Mouse (Mus musculus): ENCODE data around the gene Usp8. TPM values are rescaled to one million over a fixed set of nuclear protein-coding genes. Genes with fewer than 3 reads are reported as not detected.

Gene Usp8
- polyA plus RNA-seq, 1 experiment, result 18.6 TPM

- Histone ChIP-seq H3K4me3 (no peak overlapping the region), H3ac (ENCODE audit: control insufficient read depth, insufficient read length) (no peak overlapping the region), H3K79me2 (ENCODE audit: control insufficient read depth, insufficient read depth) (no peaks in the 10 kb centered on the region), H3K36me3 (ENCODE audit: control insufficient read depth, insufficient read depth) (peaks cover 49% of the 10 kb centered on the region), H3K27me3 (ENCODE audit: control insufficient read depth, insufficient read depth, insufficient read length) (no peaks in the 10 kb centered on the region), H3K4me2 (ENCODE audit: low read depth) (no peak overlapping the region)
- TF ChIP-seq POLR2AphosphoS2 (IDR thresholded peaks at IDR 0.05; ENCODE audit: insufficient read length, low read depth), result no peak
- TF ChIP-seq CEBPB (IDR thresholded peaks at IDR 0.05; ENCODE audit: insufficient read depth, poor library complexity, severe bottlenecking), result no peak
These were observed 52.2 kb downstream of the Usp8 start for GRCm38 (mm10) chr2:126759351-126759750.

GRCm38 (mm10) chr2:126765867-126766582, 58.9 kb downstream of the Usp8 start:
- Histone ChIP-seq H3K36me3 (ENCODE audit: control insufficient read depth, insufficient read depth) (peaks cover 18% of the 10 kb centered on the region), H3ac (ENCODE audit: control insufficient read depth, insufficient read length) (no peak overlapping the region), H3K79me2 (ENCODE audit: control insufficient read depth, insufficient read depth) (no peaks in the 10 kb centered on the region), H3K4me2 (ENCODE audit: low read depth) (no peak overlapping the region), H3K4me3 (no peak overlapping the region), H3K27me3 (ENCODE audit: control insufficient read depth, insufficient read depth, insufficient read length) (no peaks in the 10 kb centered on the region)
- no peak for TF ChIP-seq SRF (IDR thresholded peaks at IDR 0.05; ENCODE audit: control insufficient read depth, insufficient read length, low read depth)
- TF ChIP-seq MYOD1 (IDR thresholded peaks at IDR 0.05; ENCODE audit: control insufficient read depth in 1 of 3, insufficient read length in 2 of 3, low read depth in 2 of 3), result no peak
- TF ChIP-seq CEBPB (IDR thresholded peaks at IDR 0.05; ENCODE audit: insufficient read depth, poor library complexity, severe bottlenecking), result no peak
- no peak for TF ChIP-seq MYOG (IDR thresholded peaks at IDR 0.05; ENCODE audit: control insufficient read depth in 1 of 3, insufficient read depth in 1 of 3, insufficient read length in 2 of 3, low read depth in 2 of 3)
- TF ChIP-seq POLR2AphosphoS2 (IDR thresholded peaks at IDR 0.05; ENCODE audit: insufficient read length, low read depth), result peak; percentile 15

DNA sequence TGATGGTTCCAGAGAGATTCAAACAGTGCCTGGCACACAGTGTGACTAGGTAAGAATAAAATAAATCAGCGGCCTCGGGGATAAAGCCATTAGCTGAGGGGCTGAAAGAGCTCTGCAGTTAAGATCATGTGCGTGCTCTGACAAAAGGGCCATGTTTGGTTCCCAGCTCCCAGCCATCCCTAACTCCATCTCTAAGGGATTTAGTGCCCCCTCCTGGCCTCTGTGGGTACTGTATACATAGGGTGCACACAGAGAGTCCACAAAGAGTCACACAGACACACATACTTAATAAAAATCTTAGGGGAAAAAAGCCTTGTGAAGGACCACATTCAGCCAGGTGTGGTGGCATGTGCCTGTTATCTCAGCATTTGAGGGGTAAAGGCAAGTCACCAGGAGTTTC, 60.5 kb downstream of the Usp8 start:
- Histone ChIP-seq H3K27me3 (ENCODE audit: control insufficient read depth, insufficient read depth, insufficient read length) (no peaks in the 10 kb centered on the region), H3K79me2 (ENCODE audit: control insufficient read depth, insufficient read depth) (no peaks in the 10 kb centered on the region), H3ac (ENCODE audit: control insufficient read depth, insufficient read length) (no peak overlapping the region), H3K4me3 (no peak overlapping the region), H3K36me3 (ENCODE audit: control insufficient read depth, insufficient read depth) (peaks cover 3% of the 10 kb centered on the region), H3K4me2 (ENCODE audit: low read depth) (no peak overlapping the region)
- TF ChIP-seq POLR2A (IDR thresholded peaks at IDR 0.05; ENCODE audit: insufficient read length, low read depth) (no peak), USF1 (IDR thresholded peaks at IDR 0.05; ENCODE audit: low read depth) (no peak), MYOD1 (IDR thresholded peaks at IDR 0.05; ENCODE audit: control insufficient read depth in 1 of 3, insufficient read length in 2 of 3, low read depth in 2 of 3) (no peak), POLR2AphosphoS2 (IDR thresholded peaks at IDR 0.05; ENCODE audit: insufficient read length, low read depth) (no peak), TCF3 (IDR thresholded peaks at IDR 0.05; ENCODE audit: insufficient read length, low read depth) (no peak), REST (IDR thresholded peaks at IDR 0.05; ENCODE audit: insufficient read depth, insufficient read length) (no peak), SRF (IDR thresholded peaks at IDR 0.05; ENCODE audit: control insufficient read depth, insufficient read length, low read depth) (no peak), MYOG (IDR thresholded peaks at IDR 0.05; ENCODE audit: control insufficient read depth in 1 of 3, insufficient read depth in 1 of 3, insufficient read length in 2 of 3, low read depth in 2 of 3) (no peak), MAX (IDR thresholded peaks at IDR 0.05; ENCODE audit: low read depth) (no peak), TCF12 (IDR thresholded peaks at IDR 0.05; ENCODE audit: insufficient read depth, poor library complexity, severe bottlenecking) (no peak), E2F4 (IDR thresholded peaks at IDR 0.05; ENCODE audit: insufficient read depth) (no peak), CEBPB (IDR thresholded peaks at IDR 0.05; ENCODE audit: insufficient read depth, poor library complexity, severe bottlenecking) (no peak)

GRCm38 (mm10) chr2:126768194-126768593, 61.1 kb downstream of the Usp8 start:
- Histone ChIP-seq H3ac (ENCODE audit: control insufficient read depth, insufficient read length) (no peak overlapping the region), H3K79me2 (ENCODE audit: control insufficient read depth, insufficient read depth) (no peaks in the 10 kb centered on the region), H3K4me2 (ENCODE audit: low read depth) (no peak overlapping the region), H3K27me3 (ENCODE audit: control insufficient read depth, insufficient read depth, insufficient read length) (no peaks in the 10 kb centered on the region), H3K4me3 (no peak overlapping the region), H3K36me3 (ENCODE audit: control insufficient read depth, insufficient read depth) (no peaks in the 10 kb centered on the region)
- TF ChIP-seq POLR2AphosphoS2 (IDR thresholded peaks at IDR 0.05; ENCODE audit: insufficient read length, low read depth) (no peak), POLR2A (IDR thresholded peaks at IDR 0.05; ENCODE audit: insufficient read length, low read depth) (no peak), CEBPB (IDR thresholded peaks at IDR 0.05; ENCODE audit: insufficient read depth, poor library complexity, severe bottlenecking) (no peak), REST (IDR thresholded peaks at IDR 0.05; ENCODE audit: insufficient read depth, insufficient read length) (no peak), MYOG (IDR thresholded peaks at IDR 0.05; ENCODE audit: control insufficient read depth in 1 of 3, insufficient read depth in 1 of 3, insufficient read length in 2 of 3, low read depth in 2 of 3) (no peak), MYOD1 (IDR thresholded peaks at IDR 0.05; ENCODE audit: control insufficient read depth in 1 of 3, insufficient read length in 2 of 3, low read depth in 2 of 3) (no peak), TCF12 (IDR thresholded peaks at IDR 0.05; ENCODE audit: insufficient read depth, poor library complexity, severe bottlenecking) (no peak), MAX (IDR thresholded peaks at IDR 0.05; ENCODE audit: low read depth) (no peak), USF1 (IDR thresholded peaks at IDR 0.05; ENCODE audit: low read depth) (no peak), E2F4 (IDR thresholded peaks at IDR 0.05; ENCODE audit: insufficient read depth) (no peak), SRF (IDR thresholded peaks at IDR 0.05; ENCODE audit: control insufficient read depth, insufficient read length, low read depth) (no peak), TCF3 (IDR thresholded peaks at IDR 0.05; ENCODE audit: insufficient read length, low read depth) (no peak)
